Mouse (Mus musculus) C2C12 (cell line): Measurements from ENCODE around the gene Polh. TPM values are rescaled to one million over a fixed set of nuclear protein-coding genes. Genes with fewer than 3 reads are reported as not detected.

ENCODE experiments used
- H3K27me3 ChIP-seq: one replicate; pipeline ENCODE4 v1.6.1; 2011; ENCODE audit not compliant: control insufficient read depth, insufficient read depth, insufficient read length
- H3K36me3 ChIP-seq: one replicate; pipeline ENCODE4 v1.6.1; 2011; ENCODE audit not compliant: control insufficient read depth, insufficient read depth
- H3K4me3 ChIP-seq: one replicate; pipeline ENCODE4 v1.5.1; 2011; ENCODE audit warnings: mild to moderate bottlenecking, control low read depth; ENCODE audit not compliant: poor library complexity, insufficient read depth, severe bottlenecking
- H3K79me2 ChIP-seq: one replicate; pipeline ENCODE4 v1.6.1; 2011; ENCODE audit not compliant: control insufficient read depth, insufficient read depth
- H3K79me3 ChIP-seq: one replicate; pipeline ENCODE4 v1.6.1; 2011; ENCODE audit warnings: low read depth, control low read depth
- H3ac ChIP-seq: one replicate; pipeline ENCODE3; 2011; ENCODE audit warnings: low read depth; ENCODE audit not compliant: control insufficient read depth, insufficient read length
- CEBPB ChIP-seq: IDR thresholded peaks from one replicate; pipeline ENCODE4 v1.6.1; 2011; ENCODE audit warnings: low read depth, mild to moderate bottlenecking, control low read depth, moderate library complexity
- CTCF ChIP-seq: IDR thresholded peaks from one replicate; pipeline ENCODE4 v1.5.1; 2011; ENCODE audit not compliant: control insufficient read depth, insufficient read depth, insufficient read length
- FOSL1 ChIP-seq: IDR thresholded peaks from one replicate; pipeline ENCODE4 v1.8.0; 2011; ENCODE audit warnings: mild to moderate bottlenecking, low read length; ENCODE audit not compliant: poor library complexity, insufficient read depth, severe bottlenecking
- MAX ChIP-seq: IDR thresholded peaks from one replicate; pipeline ENCODE4 v1.6.1; 2011; ENCODE audit warnings: mild to moderate bottlenecking, control low read depth
- MYOD1 ChIP-seq: IDR thresholded peaks from one replicate; pipeline ENCODE4 v1.6.1; 2011; ENCODE audit warnings: low read depth; ENCODE audit not compliant: control insufficient read depth, insufficient read length
- MYOG ChIP-seq: IDR thresholded peaks from one replicate; pipeline ENCODE4 v1.6.1; 2011; ENCODE audit not compliant: control insufficient read depth, insufficient read length; ENCODE audit errors: extremely low read depth
- USF1 ChIP-seq: IDR thresholded peaks from one replicate; pipeline ENCODE4 v1.6.1; 2011; ENCODE audit warnings: low read depth, mild to moderate bottlenecking, control low read depth, moderate library complexity
- polyA plus RNA-seq: library from polyadenylated mRNA; unstranded; fragments of >200 nt; fragmentation: generic; extraction: Trizol; gene quantifications from one replicate; pipeline ENCODE4 v1.2.1, GENCODE M21; 2012; ENCODE audit warnings: missing spikeins

Polh gene
- polyA plus RNA-seq, 1 experiment: 14.4 TPM

DNA sequence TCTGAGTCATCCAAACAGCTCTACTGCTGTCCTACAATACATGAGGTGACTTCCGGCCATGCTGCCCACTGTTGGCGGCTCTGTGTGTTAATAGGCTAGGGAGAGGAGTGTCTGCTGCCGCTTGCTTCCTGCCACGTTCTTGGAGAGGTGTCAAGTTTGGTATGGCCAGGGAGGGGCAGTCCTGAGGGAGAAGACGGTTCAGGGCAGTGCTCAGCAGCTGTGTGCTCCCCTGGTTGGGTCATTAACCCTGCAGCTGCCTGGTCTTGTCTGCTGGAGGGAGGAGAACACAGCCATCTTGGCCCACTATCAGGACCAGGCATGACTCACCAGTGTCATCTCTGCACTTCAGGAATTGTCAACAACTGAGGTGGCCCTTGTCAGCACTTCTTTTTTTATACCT is 34.1 kb downstream of the Polh start:
- Histone ChIP-seq H3K79me2 (no peaks in the 10 kb centered on the region), H3K4me3 (no peak overlapping the region), H3ac (no peak overlapping the region), H3K36me3 (peaks cover 81% of the 10 kb centered on the region), H3K27me3 (no peaks in the 10 kb centered on the region), H3K79me3 (peaks cover under 1% of the 10 kb centered on the region)
- no peak for TF ChIP-seq FOSL1
- no peak for TF ChIP-seq CEBPB
- peak; percentile 61 for TF ChIP-seq MAX
- TF ChIP-seq MYOD1: peak; percentile 95
- no peak for TF ChIP-seq USF1
- no peak for TF ChIP-seq CTCF
- TF ChIP-seq MYOG: no peak

DNA sequence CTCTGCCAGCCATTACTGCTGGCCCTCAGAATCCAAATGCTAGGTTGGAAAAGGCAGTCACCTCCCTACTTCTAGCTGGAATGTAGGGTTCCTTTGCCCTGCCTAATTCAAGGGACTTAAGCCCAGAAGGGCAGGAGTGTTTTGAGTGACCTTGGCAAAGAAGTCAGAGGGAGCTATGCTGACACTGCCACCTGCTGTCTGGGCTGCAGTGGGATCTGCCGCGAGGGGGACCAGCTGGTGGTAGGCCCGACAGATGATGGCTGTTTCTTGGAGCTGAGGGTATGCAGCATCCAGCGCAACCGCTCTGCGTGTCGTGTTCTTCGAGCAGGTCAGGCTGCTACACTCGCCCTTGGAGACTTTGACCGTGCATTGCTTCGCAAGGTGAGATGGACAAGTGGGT is 35.4 kb downstream of the Polh start:
- no peaks in the 10 kb centered on the region for H3K27me3 ChIP-seq
- H3ac ChIP-seq: no peak overlapping the region
- H3K79me3 ChIP-seq: peaks cover 4% of the 10 kb centered on the region
- peaks cover 8% of the 10 kb centered on the region for H3K79me2 ChIP-seq
- no peak for TF ChIP-seq USF1
- no peak for TF ChIP-seq MYOD1
- no peak for TF ChIP-seq CEBPB
- TF ChIP-seq CTCF: peak; percentile 9
- H3K4me3 ChIP-seq: no peak overlapping the region
- peaks cover 68% of the 10 kb centered on the region for H3K36me3 ChIP-seq

DNA sequence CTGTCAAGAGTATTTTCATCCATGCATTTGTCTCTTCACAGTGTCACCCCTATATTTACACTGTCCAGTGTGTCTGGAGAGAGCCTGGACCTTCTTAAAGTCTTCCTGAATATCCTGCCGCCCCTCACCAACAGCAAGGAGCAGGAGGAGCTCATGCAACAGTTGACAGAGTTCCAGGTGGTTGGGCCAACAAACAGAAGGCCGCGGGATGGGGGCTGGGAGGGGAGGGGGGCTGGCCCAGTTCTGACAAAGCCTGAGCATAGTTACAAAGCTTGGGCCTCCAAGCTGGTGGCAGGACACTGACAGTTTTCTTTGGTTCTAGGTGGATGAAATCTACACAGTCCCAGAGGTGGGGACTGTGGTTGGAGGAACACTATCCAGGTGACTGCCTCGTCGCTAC is 36.2 kb downstream of the Polh start:
- peaks cover 4% of the 10 kb centered on the region for H3K79me3 ChIP-seq

DNA sequence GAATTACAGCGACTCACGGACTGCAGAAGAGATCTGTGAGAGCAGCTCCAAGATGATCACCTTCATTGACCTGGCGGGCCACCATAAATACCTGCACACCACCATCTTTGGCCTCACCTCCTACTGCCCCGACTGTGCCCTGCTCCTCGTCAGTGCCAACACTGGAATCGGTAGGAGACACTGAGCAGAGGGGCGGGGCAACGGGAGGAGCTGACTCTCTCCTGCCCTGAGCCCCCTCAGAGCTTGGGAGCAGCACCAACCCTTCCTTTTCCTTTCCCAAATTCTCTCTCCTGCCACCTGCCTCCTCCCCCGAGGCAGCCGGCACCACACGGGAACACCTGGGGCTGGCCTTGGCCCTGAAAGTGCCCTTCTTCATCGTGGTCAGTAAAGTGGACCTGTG is 37.0 kb downstream of the Polh start:
- H3K79me2 ChIP-seq: peaks cover 18% of the 10 kb centered on the region
- peaks cover 53% of the 10 kb centered on the region for H3K36me3 ChIP-seq
- H3K4me3 ChIP-seq: no peak overlapping the region

More for the DNA sequence above, 36.2 kb downstream of the Polh start:
- Histone ChIP-seq H3K79me2 (peaks cover 15% of the 10 kb centered on the region), H3K4me3 (no peak overlapping the region), H3K36me3 (peaks cover 61% of the 10 kb centered on the region), H3ac (no peak overlapping the region), H3K27me3 (no peaks in the 10 kb centered on the region)
- TF ChIP-seq MAX (no peak), MYOG (no peak), FOSL1 (no peak), USF1 (no peak), CTCF (no peak), MYOD1 (no peak), CEBPB (no peak)

DNA sequence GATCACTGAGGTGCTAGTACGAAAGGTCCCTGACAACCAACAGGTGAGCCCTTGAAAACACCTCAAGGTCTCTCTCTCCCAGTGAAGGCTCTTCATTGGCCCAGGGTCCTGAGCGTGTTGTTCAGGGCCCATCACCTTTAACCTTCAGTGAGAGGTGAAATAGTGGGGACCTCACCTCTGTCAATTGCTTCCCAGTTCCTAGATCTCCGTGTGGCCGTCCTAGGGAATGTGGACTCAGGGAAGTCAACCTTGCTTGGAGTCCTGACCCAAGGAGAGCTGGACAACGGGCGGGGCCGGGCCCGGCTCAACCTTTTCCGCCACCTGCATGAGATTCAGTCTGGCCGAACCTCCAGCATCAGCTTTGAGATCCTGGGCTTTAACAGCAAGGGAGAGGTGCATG is 37.7 kb downstream of the Polh start:
- peaks cover 18% of the 10 kb centered on the region for H3K79me2 ChIP-seq
- H3K79me3 ChIP-seq: peaks cover 5% of the 10 kb centered on the region
- no peak overlapping the region for H3ac ChIP-seq
- peaks cover 46% of the 10 kb centered on the region for H3K36me3 ChIP-seq
- no peaks in the 10 kb centered on the region for H3K27me3 ChIP-seq
- H3K4me3 ChIP-seq: no peak overlapping the region
- TF ChIP-seq MAX (no peak), FOSL1 (no peak), MYOG (no peak), USF1 (no peak), MYOD1 (no peak), CEBPB (no peak), CTCF (no peak)

More for the DNA sequence above, 37.0 kb downstream of the Polh start:
- no peak for TF ChIP-seq MYOD1
- TF ChIP-seq MAX: no peak
- no peak for TF ChIP-seq MYOG
- TF ChIP-seq USF1: no peak
- TF ChIP-seq FOSL1: no peak
- TF ChIP-seq CTCF: no peak
- Histone ChIP-seq H3ac (no peak overlapping the region), H3K79me3 (peaks cover 5% of the 10 kb centered on the region), H3K27me3 (no peaks in the 10 kb centered on the region)

DNA sequence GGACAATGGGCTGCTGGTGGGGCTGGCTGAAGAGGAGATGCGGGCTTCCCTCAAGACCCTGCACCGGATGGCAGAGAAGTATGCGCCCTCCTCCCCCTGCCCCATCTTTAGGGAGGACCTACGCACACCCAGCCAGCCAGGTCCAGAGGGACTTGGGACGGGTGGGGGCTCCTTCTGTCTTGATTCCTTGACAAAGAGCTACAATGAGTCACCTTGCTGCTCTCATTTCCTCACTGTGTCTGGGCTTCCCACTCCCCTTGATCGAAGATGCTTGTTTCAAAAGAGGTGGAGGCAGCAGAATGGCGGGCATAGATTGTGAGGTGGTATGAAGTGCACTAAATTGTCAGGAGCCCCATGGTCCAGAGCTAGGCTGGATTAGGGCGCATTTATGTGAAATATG is 38.1 kb downstream of the Polh start:
- Histone ChIP-seq H3K79me3 (peaks cover 5% of the 10 kb centered on the region), H3K27me3 (no peaks in the 10 kb centered on the region), H3K36me3 (peaks cover 41% of the 10 kb centered on the region), H3K79me2 (peaks cover 18% of the 10 kb centered on the region), H3K4me3 (no peak overlapping the region), H3ac (no peak overlapping the region)
- TF ChIP-seq FOSL1: no peak
- TF ChIP-seq CEBPB: no peak
- TF ChIP-seq MYOG: no peak
- TF ChIP-seq CTCF: no peak
- no peak for TF ChIP-seq MAX
